Mouse (Mus musculus): ENCODE results near the gene Nr1d2. TPM values are rescaled to one million over a fixed set of nuclear protein-coding genes. Genes with fewer than 3 reads are reported as not detected.

The Nr1d2 gene
- polyA plus RNA-seq, 1 experiment from 2014 or later, result 5.4 TPM

Small RNA genes lying within 50 kb of the gene (microRNA-seq; reads per million reads assigned to microRNA genes)
- not detected for gene Gm44469

Other genes with a start within 250 kb of the Nr1d2 start
- 23.4 and 24.6 TPM in 2 replicates for gene Nkiras1, start 32.0 kb upstream of the Nr1d2 start, polyA plus RNA-seq (2015; fragmentation: Nextera tagmentation; extraction: Ambion mirVana)
- gene Rpl15, start 32.3 kb upstream of the Nr1d2 start, polyA plus RNA-seq (2015; fragmentation: Nextera tagmentation; extraction: Ambion mirVana), result 389 and 402 TPM in 2 replicates
- gene Ube2e1, start 92.7 kb upstream of the Nr1d2 start, polyA plus RNA-seq (2015; fragmentation: Nextera tagmentation; extraction: Ambion mirVana), result 159 and 163 TPM in 2 replicates